Mouse (Mus musculus) brain, embryonic 18.5 days (tissue): ENCODE data around the gene Nolc1.
A peak's percentile ranks its signal among the peaks of the same experiment; 100 is the strongest.

Source experiments
- DNase-seq: peaks from one replicate; pipeline ENCODE4 v3.0.0-alpha.2; 2012; ENCODE audit warnings: low read depth, low spot score

Gene Nolc1

DNA sequence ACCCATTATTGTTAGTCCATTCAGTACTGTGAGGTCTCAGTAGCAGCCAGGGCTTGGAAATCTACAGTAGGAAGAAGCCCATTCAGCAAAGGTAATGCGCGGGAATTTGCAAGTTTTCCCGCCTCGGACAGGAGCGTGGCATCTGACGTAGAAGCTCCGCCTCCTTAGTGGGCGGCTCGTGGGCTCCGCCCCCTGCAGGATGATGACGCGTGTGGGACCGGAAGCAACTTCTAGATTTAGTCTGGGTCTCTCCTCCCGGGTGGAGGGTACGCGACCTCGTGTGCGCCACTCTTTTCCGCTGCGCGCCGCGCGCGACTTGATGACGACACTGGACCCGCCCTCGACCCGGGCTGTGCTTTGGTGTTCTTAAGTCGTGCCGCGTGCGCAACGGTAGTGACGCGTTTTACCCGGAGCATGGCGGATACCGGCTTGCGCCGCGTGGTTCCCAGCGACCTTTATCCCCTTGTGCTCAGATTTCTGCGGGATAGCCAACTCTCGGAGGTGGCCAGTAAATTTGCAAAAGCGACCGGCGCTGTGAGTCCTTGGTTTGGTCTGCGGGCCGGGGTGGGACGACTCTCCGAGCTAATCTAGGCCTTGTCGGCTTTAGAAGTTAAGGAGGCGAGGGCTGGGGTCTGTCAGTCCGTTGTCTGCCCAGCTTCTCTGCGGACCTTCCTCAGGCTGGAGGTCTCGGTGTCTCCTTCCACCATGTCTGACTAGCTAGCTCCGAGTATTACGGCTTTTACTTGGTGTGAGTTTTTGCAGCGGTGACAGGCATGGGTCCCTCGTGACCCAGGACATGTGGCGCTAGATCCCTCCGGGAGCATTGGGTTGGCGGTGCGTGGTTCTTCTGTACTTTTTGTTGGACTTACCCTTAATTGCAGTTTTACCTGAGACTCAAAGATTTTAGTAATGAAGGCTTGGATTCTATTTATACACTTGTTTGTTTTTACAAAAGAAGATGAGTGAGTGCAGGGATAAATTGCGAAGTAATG, at the start of gene Nolc1:
TSS of gene Nolc1 (plus strand) at position 248 of the 992 bp plus-strand sequence.
- peak; percentile 98 for DNase-seq

- no peak for DNase-seq
These were observed 49.1 kb upstream of the Nolc1 start for GRCm38 (mm10) chr19:46026567-46026966.

- no peak for DNase-seq
These were observed 46.8 kb upstream of the Nolc1 start for GRCm38 (mm10) chr19:46028747-46029320.

DNA sequence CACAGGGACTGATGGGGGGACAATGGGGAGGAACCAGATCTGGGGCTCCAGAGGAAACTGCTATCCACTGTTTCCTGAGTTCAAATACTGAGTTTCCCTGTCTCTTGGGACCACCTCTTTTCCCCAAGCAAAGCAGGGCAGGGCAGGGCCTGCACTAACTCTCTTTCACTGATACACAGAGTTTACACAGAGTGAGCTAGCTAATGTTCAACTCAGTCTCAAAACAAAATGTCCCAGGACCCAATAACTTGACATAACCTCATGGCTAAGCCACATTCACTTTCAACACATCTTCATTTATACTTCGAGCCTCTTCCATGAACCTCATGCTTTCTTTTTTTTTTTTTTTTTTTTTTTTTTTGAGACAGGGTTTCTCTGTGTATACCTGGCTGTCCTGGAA, 46.0 kb upstream of the Nolc1 start:
- DNase-seq = no peak

DNA sequence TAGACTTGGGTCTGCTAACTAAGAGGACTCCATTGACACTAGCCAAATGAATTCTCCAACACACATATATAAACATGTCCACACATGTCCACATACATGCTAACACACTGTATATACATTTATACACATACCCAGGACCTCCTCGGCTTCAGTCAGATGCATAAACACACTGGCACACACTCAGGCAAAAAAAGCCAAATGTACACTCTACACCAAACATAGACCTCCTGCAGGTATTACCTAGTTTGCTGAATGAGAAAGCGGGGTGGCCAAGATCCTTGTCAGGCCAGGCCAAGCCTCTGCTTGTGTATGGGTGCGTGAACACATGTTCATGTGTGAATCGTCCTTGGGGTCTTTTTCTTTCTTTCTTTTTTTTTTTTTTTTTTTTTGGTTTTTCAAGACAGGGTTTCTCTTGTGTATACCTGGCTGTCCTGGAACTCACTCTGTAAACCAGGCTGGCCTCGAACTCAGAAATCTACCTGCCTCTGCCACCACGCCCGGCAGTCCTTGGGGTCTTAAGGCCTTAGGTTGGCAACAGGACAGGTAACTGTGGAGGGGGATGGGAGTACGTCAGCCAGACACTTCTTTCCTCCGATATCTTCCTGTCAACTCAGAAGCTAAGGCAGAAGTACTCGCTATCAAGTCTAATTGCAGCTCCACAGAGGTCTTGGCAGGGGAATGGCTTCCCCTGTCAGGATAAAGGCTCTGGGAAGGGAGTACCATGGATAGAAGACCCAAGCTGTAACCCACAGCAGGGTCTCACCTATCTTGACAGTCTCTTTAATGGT, 45.3 kb upstream of the Nolc1 start:
- DNase-seq = no peak

- no peak for DNase-seq
These were observed 43.8 kb upstream of the Nolc1 start for GRCm38 (mm10) chr19:46031689-46032432.

DNA sequence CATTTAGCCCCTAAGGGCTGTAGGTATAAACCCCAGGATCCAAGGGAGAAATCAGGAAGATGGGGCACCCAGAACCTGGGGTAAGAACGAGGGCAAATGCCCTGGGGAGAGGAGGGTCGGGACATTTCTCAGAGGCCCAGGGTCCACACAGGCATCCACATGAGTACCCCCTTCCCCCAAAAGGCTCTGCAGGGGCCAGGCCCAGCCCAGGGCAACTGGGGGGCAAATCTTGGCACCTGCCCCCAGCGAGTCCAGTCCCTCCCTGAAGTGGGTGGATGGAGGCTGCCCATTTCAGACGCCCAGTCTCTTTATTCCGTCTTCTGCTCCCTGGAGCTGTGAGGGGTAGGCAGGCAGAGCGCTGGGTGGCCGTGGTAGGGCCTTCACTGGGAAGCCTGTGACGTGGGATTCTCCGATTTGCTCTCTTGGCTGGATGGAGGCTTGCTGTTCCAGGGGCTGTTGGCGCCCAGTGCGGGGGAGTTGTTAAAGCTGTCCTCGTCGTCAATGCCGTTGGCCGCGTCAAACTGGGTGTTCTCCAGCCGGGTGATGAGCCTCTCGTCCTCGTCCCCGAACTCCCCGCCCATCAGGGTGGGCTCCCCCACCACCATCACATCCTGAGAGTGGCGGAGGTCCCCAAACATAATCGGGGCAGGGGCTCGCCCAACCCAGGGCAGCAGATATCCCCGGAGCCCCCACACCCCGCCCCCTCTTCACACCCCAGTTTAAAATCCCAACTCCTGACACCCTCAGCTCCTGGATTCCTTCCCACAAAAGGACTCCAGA, 42.7 kb upstream of the Nolc1 start:
- no peak for DNase-seq

DNA sequence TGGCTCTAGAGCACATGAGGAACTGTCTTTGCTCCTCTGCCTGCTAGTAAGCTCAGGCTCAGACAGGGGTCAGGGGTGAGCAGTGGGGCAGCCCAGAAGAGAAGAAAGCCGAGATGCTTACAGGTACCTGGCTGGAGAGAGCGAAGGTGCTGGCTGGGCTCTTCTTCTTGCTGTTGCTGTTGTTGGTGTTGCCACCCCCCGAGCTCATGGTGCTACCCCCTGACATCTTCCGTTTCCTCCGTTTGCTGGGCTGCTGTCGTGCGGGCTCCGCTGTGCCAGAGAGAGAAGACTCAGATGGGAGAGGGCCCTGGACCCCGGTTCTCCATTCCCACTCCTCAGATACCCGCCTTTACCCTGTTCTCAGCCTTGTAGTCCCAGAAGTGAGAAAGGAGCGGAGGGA, 41.8 kb upstream of the Nolc1 start:
- DNase-seq = no peak

GRCm38 (mm10) chr19:46035971-46036370, 39.7 kb upstream of the Nolc1 start:
- DNase-seq = no peak

DNA sequence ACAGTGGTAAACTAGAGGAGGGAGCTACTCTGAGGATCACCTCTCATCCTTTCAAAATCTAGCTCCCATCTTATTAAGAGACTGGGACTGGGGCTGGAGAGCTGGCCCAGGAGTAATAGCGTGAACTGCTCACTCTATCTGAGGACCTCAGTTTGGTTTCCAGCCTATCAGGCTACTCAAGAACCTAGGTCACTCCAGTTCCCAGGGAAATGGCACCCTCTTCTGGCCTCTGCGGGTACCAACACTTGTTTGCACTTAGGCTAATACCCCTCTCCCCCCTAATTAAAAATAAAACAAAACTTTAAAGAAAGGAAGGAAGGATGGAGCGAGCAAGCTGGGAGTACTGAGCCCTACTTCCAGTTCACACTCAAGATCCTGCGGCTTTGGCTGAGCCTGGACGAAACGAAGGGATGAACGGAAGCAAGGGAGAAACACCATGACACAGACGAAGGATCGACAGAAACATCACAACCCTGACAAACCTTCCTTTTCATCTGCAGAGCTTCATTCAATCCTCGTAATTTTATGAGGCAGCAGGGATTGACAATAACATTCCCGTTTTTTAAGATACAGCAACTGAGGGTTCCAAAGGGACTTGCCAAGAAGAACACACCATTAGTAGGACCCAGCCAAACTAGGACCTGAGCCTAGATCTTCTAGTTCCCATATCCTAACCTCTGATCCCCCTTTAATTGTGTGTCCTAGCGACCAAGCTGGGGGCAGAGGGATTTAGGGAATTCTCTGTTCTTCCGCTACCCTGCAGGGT, 39.0 kb upstream of the Nolc1 start:
- DNase-seq = no peak

DNA sequence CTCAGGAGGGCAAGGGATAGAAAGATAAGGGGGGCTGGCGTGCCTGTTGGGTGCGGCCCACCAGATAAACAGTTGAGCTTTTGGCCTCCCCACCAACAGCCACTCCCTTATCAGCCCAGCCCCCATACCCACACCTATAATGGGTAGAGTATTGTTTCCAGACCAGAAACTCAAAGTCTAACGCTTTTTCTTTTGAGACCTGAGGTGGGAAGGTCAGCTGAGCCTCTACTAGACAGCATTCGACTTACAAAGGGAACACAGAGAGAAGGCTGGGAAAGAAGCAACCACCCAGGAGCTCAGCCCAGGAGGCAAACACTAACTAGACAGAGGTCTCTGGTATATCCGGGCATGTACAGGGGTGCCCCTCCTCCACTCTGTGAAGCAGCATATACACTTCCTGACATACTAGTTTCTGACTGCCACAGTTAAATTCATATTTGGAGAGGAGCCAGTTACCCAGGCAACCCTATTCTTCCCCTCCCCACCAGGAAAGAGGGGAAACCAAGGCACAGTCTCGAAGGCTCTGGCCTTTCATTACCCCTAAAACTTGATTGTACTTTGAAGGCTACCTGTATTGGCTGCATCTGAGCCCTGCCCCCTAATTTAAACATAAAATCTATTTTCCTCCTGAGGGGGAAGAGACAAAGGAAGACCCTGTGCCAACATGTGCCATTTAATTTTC, 38.3 kb upstream of the Nolc1 start:
- DNase-seq = no peak

GRCm38 (mm10) chr19:46037925-46038850, 37.5 kb upstream of the Nolc1 start:
- no peak for DNase-seq

DNA sequence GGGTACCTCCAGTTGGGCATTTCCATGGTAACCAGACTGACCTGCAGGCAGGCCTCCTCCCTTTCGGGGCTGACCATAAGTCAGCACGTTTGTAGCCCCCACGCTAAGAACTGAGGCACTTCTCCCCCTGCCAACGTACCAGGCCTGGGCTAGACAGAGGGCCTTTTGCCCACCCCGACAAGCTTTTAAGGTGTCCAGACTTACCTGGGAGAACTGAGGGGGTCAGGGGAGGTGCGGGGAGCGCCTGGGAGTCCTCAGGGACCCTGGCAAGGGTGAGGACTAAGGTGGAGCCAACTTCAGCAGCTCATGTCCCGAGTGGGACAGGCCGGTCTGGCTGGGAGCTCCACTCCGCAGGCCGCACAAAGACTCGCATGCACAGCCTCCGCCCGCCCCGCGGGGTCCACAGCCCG, 36.8 kb upstream of the Nolc1 start:
- DNase-seq = no peak

DNA sequence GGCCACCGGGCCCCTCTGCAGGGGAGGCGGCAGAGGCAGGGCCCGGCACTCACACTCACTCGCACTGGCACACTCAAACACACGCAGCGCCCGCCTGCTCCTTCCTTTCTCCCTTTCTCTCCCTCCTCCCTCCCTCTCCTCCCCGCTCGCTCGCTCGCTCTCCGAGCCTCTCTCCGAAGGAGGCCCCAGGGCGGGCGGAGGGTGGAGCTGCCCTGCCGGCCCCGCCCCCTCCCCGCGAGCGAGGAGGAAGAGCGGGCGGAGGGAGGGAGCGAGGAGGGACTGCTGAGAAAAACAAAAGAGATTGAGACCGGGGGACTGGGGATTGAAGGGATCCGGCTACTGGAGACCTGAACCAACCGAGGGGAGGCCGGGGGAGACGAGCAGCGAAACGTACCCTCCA, 36.2 kb upstream of the Nolc1 start:
- peak; percentile 87 for DNase-seq

GRCm38 (mm10) chr19:46040149-46040902, 35.3 kb upstream of the Nolc1 start:
- no peak for DNase-seq

GRCm38 (mm10) chr19:46041299-46041932, 34.2 kb upstream of the Nolc1 start:
- DNase-seq = no peak

DNA sequence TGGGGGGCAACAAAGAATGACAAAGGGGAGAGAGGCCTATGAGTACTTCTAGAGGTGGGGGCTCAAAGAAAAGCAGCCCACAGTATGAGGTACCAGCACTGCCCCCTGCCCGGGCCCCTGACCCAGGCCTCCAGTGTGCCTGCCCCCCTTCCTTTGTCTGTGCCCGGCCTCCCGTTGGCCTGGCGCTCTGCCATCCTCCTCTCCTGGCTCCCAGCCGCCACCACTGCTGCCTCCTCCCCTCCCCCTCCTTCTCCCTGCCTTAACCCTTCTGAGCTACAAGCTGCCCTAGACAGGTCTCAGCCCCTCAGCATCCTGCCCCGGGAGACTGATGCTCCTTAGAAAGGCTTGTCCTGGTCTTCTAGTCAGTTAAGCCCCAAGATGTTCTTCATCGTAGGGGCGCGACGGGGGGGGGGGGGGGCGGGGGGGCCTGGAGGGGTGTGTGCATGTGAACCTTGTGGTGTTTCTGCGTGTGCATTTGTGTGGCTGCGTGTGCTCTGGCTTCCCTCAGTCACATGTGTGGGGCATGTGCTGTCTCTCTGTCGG, 33.7 kb upstream of the Nolc1 start:
- no peak for DNase-seq
